Mouse (Mus musculus) right cerebral cortex, adult 2 months (tissue): ENCODE measurements around the gene Alk.

ENCODE experiments used
- DNase-seq, 2 experiments: peaks; one replicate each; pipeline ENCODE4 v3.0.0; 2021 to 2022; ENCODE audit warnings: low spot score in 2 of 2

The Alk gene

GRCm38 (mm10) chr17:71874077-71874476, 730.4 kb downstream of the Alk start:
- peak; percentile 62 to 63 for DNase-seq

- no peak for DNase-seq
These were observed 731.5 kb downstream of the Alk start for GRCm38 (mm10) chr17:71872976-71873375.

- DNase-seq: no peak
These were observed 732.4 kb downstream of the Alk start for GRCm38 (mm10) chr17:71871981-71872380.

- DNase-seq: no peak
These were observed 733.8 kb downstream of the Alk start for GRCm38 (mm10) chr17:71870641-71871040.

- DNase-seq: no peak
These were observed 734.2 kb downstream of the Alk start for GRCm38 (mm10) chr17:71870232-71870621.

GRCm38 (mm10) chr17:71869372-71870231, 734.8 kb downstream of the Alk start:
- DNase-seq: peak; percentile 36 to 43

GRCm38 (mm10) chr17:71868828-71869227, 735.6 kb downstream of the Alk start:
- peak; percentile 18 to 49 for DNase-seq

- no peak for DNase-seq
These were observed 736.5 kb downstream of the Alk start for GRCm38 (mm10) chr17:71867892-71868291.

GRCm38 (mm10) chr17:71865437-71865836, 739.0 kb downstream of the Alk start:
- no peak for DNase-seq

GRCm38 (mm10) chr17:71864039-71864438, 740.4 kb downstream of the Alk start:
- no peak for DNase-seq

- no peak for DNase-seq
These were observed 741.5 kb downstream of the Alk start for GRCm38 (mm10) chr17:71862895-71863294.

GRCm38 (mm10) chr17:71862184-71862583, 742.2 kb downstream of the Alk start:
- DNase-seq: no peak

GRCm38 (mm10) chr17:71831960-71832359, 772.5 kb downstream of the Alk start:
- no peak for DNase-seq

- no peak for DNase-seq
These were observed 775.6 kb downstream of the Alk start for GRCm38 (mm10) chr17:71828647-71829414.

GRCm38 (mm10) chr17:71827627-71828026, 776.8 kb downstream of the Alk start:
- no peak for DNase-seq

GRCm38 (mm10) chr17:71826603-71827002, 777.8 kb downstream of the Alk start:
- no peak for DNase-seq

GRCm38 (mm10) chr17:71823622-71824306, 780.7 kb downstream of the Alk start:
- DNase-seq: no peak
